Mouse (Mus musculus) G1E (cell line): ENCODE results near the gene Nsmce1.

Experiments used
- CTCF ChIP-seq: IDR thresholded peaks from 2 replicates; pipeline ENCODE4 v1.5.1; 2012; ENCODE audit warnings: low read depth, low read length, inconsistent platforms, mixed read lengths
- GATA1 ChIP-seq: IDR thresholded peaks from 2 replicates; pipeline ENCODE4 v1.6.1; 2012; ENCODE audit warnings: borderline replicate concordance, low read length, inconsistent platforms, mixed read lengths
- TAL1 ChIP-seq: conservative IDR thresholded peaks from 2 replicates; pipeline ENCODE4 v1.6.1; 2012; ENCODE audit warnings: low read depth, low read length, inconsistent platforms, mixed read lengths

DNA sequence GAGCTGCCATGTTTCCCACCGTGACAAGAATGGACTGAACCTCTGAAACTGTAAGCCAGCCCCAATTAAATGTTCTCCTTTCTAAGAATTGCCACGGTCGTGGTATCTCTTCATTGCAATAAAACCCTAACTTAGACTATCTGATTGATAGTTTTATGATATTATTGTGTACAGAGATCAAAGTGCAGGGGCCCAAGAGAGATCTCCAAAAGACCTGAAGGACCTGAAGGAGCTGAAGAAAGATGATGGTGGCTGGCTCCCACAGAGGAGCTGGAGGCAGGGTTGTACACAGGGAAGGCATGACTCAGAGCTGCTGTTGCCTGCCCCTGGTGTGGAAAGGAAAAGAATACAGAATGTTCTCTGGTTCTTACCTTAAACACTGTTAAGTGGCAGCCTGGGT is 57.5 kb downstream of the Nsmce1 start:
- TF ChIP-seq CTCF, result no peak
- no peak for TF ChIP-seq GATA1
- no peak for TF ChIP-seq TAL1
